Mouse (Mus musculus) lung, embryonic 14.5 days (tissue): ENCODE results near the gene Atp9a. TPM values are rescaled to one million over a fixed set of nuclear protein-coding genes. Genes with fewer than 3 reads are reported as not detected.

Experiments
- ATAC-seq: fragments of 200-750 bp; cut with Nextera tagmentation; 2 replicates; pipeline ENCODE4 v1.8.0; 2017; ENCODE audit warnings: mild to moderate bottlenecking, moderate TSS enrichment, moderate library complexity; ENCODE audit not compliant: insufficient read depth
- DNase-seq: peaks from one replicate; pipeline ENCODE4 v3.0.0-alpha.2; 2015
- H3K27ac ChIP-seq: fragments of 300-500 bp; sonication (generic); 2 replicates; pipeline ENCODE4 v1.5.1; 2014; ENCODE audit warnings: low read depth, mild to moderate bottlenecking, moderate library complexity
- H3K27me3 ChIP-seq: fragments of 300-500 bp; sonication (generic); 2 replicates; pipeline ENCODE4 v1.6.1; 2014; ENCODE audit warnings: low read length, control low read depth; ENCODE audit not compliant: insufficient read depth
- H3K36me3 ChIP-seq: fragments of 300-500 bp; sonication (generic); 2 replicates; pipeline ENCODE4 v1.6.1; 2014; ENCODE audit warnings: control low read depth; ENCODE audit not compliant: insufficient read depth
- H3K4me1 ChIP-seq: fragments of 300-500 bp; sonication (generic); 2 replicates; pipeline ENCODE4 v1.6.1; 2014; ENCODE audit warnings: antibody characterized with exemption, control low read depth; ENCODE audit not compliant: insufficient read depth
- H3K4me2 ChIP-seq: fragments of 300-500 bp; sonication (generic); 2 replicates; pipeline ENCODE4 v1.6.1; 2014; ENCODE audit warnings: mild to moderate bottlenecking
- H3K4me3 ChIP-seq: fragments of 300-500 bp; sonication (generic); 2 replicates; pipeline ENCODE4 v1.5.1; 2014; ENCODE audit warnings: low read depth, low read length
- H3K9ac ChIP-seq: fragments of 300-500 bp; sonication (generic); 2 replicates; pipeline ENCODE4 v1.6.1; 2014
- H3K9me3 ChIP-seq: fragments of 300-500 bp; sonication (generic); 2 replicates; pipeline ENCODE4 v1.6.1; 2016; ENCODE audit warnings: low read depth, low read length, control low read depth
- CTCF ChIP-seq: IDR thresholded peaks from 2 replicates; pipeline ENCODE4 v1.5.1; 2016; ENCODE audit warnings: antibody characterized with exemption, low read depth
- WGBS: fragments of 180-500 bp; shearing (Covaris S2); extraction: QIAGEN DNeasy Blood & Tissue Kit; methylation state at CpG from one replicate; pipeline ENCODE4 v1.1.7; 2014; 5-methylcytosine and 5-hydroxymethylcytosine counted together
- polyA plus RNA-seq: library from polyadenylated mRNA; unstranded; fragments of >200 nt; fragmentation: Nextera tagmentation; extraction: Ambion mirVana; gene quantifications from 2 replicates; pipeline ENCODE4 v1.2.1, GENCODE M21; 2014

Gene Atp9a
- polyA plus RNA-seq, 1 experiment from 2014 or later: 9.6 TPM

DNA sequence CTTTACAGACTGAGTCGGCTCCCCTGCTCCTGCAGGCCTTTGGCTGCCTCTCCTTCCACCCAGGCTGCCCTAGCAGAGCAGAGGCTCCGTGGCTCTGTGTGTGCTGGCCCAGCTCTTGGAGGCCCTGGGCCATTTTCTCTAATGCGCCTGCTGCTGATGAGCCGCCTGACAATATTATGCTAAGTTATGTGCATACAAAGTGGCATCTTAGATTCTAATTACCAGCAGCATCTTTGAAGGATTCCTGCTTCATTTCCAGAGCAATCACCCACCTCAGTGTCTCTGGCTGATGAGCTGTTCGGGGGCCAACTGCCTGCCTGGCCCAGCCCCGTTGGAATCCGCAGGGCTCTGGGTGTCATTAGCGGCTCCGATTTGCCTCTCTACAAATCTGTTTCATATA is 115.8 kb downstream of the Atp9a start:
- no peak for DNase-seq
- no peak overlapping the region for H3K4me3 ChIP-seq
- H3K9ac ChIP-seq: no peak overlapping the region
- TF ChIP-seq CTCF: no peak
- H3K27me3 ChIP-seq: no peaks in the 10 kb centered on the region
- H3K9me3 ChIP-seq: peaks cover 4% of the 10 kb centered on the region; the same call in 1 of the 2 replicates
- ATAC-seq: no peak
- H3K4me1 ChIP-seq: no peaks in the 10 kb centered on the region
- H3K36me3 ChIP-seq: no peaks in the 10 kb centered on the region
- WGBS: 75% methylated on average over 9 of the region's 9 CpGs
- no peak overlapping the region for H3K4me2 ChIP-seq
- H3K27ac ChIP-seq: no peak overlapping the region

GRCm38 (mm10) chr2:168625091-168625490 is 117.1 kb downstream of the Atp9a start:
- WGBS: 61% methylated on average over 4 of the region's 4 CpGs
- Histone ChIP-seq H3K27ac (no peak overlapping the region), H3K4me2 (no peak overlapping the region), H3K27me3 (no peaks in the 10 kb centered on the region), H3K4me3 (no peak overlapping the region), H3K36me3 (no peaks in the 10 kb centered on the region), H3K9me3 (peaks cover 4% of the 10 kb centered on the region; the same call in 1 of the 2 replicates), H3K4me1 (no peaks in the 10 kb centered on the region), H3K9ac (no peak overlapping the region)
- no peak for ATAC-seq
- no peak for TF ChIP-seq CTCF
- no peak for DNase-seq

DNA sequence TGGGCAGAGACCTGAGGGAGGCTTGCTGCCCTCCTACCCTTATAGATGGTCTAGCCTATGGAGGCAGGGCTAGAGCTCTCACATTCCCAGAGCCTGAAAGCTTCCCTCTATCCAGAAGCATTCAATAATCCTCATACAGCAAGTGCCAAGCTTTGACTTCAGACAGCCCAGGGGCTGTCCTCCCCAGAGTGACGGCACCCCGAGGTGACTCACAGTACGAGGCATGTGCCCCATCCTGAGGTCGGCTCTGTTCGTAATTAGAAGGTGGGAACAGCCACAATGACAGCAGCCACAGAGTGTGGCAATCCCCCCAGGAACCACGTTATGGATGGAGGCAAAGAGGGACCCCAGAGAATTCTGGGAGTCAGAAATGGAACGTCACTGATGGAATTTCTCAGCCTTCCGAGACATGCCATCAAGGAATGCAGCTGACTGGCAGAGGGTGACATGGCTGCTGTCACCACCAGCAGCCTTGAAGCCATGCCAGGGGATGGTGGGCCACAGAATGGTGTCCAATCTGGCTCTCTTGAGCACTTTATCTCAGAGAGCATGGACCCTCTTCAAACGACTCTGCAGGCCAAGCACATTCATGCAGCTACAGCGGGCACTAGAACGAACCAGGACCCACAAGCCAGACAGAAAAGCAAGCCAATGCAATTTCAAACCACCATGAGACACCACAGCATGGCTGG is 121.0 kb downstream of the Atp9a start:
- WGBS: 68% methylated on average over 11 of the region's 11 CpGs
- no peak overlapping the region for H3K9ac ChIP-seq
- no peaks in the 10 kb centered on the region for H3K4me1 ChIP-seq
- peaks cover 4% of the 10 kb centered on the region; the same call in 1 of the 2 replicates for H3K9me3 ChIP-seq
- H3K36me3 ChIP-seq: no peaks in the 10 kb centered on the region
- DNase-seq: no peak
- no peak overlapping the region for H3K4me3 ChIP-seq
- no peak for TF ChIP-seq CTCF
- H3K27ac ChIP-seq: no peak overlapping the region
- H3K27me3 ChIP-seq: no peaks in the 10 kb centered on the region
- no peak overlapping the region for H3K4me2 ChIP-seq
- no peak for ATAC-seq

DNA sequence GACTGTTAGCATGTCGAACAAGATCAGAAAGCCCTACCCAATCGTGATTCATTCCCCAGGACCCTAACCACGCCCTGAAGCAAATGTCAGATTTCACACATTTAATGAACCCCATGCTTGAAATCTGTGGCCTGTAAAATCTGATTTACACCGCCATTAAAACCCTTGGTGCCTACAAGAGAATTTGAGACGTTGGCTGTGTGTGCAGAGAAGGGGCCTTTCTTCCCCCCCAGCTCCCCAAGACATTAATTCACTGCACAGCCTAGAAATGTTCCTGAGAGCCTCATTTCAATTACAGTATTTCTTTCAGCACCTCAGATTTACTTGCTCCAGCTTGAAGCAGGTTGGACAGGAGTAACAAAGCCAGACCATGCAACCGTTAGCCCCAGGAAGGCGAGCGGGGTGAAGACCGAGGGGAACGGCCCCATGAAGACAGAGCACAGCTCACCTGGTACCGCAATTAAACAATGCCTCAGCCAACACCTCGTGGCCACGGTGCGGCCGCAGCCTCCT is 123.9 kb downstream of the Atp9a start:
- WGBS: 64% methylated on average over 15 of the region's 15 CpGs
- Histone ChIP-seq H3K4me2 (no peak overlapping the region), H3K9me3 (no peaks in the 10 kb centered on the region), H3K27ac (no peak overlapping the region), H3K27me3 (no peaks in the 10 kb centered on the region), H3K36me3 (no peaks in the 10 kb centered on the region), H3K9ac (no peak overlapping the region), H3K4me3 (no peak overlapping the region), H3K4me1 (peaks cover 4% of the 10 kb centered on the region)
- TF ChIP-seq CTCF: no peak
- ATAC-seq: no peak
- no peak for DNase-seq

DNA sequence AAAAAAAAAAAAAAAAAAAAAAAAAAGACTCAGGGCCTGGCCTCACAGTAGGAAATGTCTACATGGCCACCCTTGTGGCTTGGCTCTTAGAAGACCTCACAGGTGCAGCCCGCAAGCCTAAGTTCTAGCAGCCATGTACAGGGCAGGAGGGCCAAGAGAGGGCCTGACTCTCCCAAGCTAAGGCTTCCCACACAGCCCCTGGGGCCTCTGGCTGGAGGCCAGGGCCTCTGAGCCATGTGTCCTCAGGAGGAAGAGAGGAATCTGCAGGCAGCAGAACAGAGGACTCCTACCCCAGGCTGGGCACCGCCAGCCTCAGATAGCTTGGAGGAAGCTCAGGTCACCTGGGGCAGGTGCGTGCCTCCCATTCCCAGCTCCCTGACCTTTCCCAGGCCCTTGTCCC is 127.0 kb downstream of the Atp9a start:
- Histone ChIP-seq H3K9ac (no peak overlapping the region), H3K27ac (no peak overlapping the region), H3K9me3 (no peaks in the 10 kb centered on the region), H3K4me2 (no peak overlapping the region), H3K27me3 (no peaks in the 10 kb centered on the region), H3K4me1 (peaks cover 11% of the 10 kb centered on the region), H3K4me3 (no peak overlapping the region), H3K36me3 (no peaks in the 10 kb centered on the region)
- no peak for TF ChIP-seq CTCF
- WGBS: 81% methylated on average over 3 of the region's 3 CpGs
- DNase-seq (peak; percentile 67), ATAC-seq (no peak)

DNA sequence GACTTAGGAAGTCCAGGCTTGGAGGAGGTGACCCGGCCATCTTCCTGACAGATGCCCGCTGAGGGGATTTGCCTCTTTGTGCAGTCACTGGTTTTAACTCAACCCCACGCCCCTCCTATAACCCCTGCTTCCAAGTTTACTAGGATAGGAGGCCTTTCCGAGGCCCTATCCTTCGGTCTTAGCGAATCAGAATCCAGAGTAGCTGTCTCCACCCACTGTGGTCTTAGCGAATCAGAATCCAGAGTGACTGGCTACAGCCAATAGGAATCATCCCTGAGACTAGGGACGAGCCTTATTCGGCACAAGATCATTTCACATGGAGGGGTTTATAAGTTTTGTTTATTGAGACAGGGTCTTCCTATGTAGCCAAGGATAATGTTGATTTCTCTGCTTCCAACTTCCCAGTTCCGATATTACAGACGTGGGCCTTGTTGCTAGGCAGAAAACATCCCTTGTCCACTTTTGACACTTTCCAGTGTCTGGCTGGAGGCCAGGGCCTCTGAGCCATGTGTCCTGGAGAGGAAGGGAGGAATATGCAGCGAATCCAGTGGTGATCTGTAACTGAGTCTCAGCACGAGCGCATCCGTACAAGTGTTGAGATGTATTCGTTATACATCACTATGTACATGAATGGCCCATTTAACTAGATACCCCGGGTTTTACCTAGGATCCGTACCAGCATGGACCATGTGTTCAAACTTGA is 127.9 kb downstream of the Atp9a start:
- WGBS: 62% methylated on average over 18 of the region's 18 CpGs
- no peak for TF ChIP-seq CTCF
- DNase-seq (peak; percentile 82), ATAC-seq (peak; percentile 77)
- Histone ChIP-seq H3K9me3 (no peaks in the 10 kb centered on the region), H3K36me3 (no peaks in the 10 kb centered on the region), H3K4me1 (peaks cover 11% of the 10 kb centered on the region), H3K4me2 (peak overlapping the region; percentile 24; the same call in 1 of the 2 replicates), H3K4me3 (no peak overlapping the region), H3K27me3 (no peaks in the 10 kb centered on the region), H3K27ac (0 out of 2 replicates have a peak overlapping the region, but pooled peaks have one; percentile 9), H3K9ac (no peak overlapping the region)

DNA sequence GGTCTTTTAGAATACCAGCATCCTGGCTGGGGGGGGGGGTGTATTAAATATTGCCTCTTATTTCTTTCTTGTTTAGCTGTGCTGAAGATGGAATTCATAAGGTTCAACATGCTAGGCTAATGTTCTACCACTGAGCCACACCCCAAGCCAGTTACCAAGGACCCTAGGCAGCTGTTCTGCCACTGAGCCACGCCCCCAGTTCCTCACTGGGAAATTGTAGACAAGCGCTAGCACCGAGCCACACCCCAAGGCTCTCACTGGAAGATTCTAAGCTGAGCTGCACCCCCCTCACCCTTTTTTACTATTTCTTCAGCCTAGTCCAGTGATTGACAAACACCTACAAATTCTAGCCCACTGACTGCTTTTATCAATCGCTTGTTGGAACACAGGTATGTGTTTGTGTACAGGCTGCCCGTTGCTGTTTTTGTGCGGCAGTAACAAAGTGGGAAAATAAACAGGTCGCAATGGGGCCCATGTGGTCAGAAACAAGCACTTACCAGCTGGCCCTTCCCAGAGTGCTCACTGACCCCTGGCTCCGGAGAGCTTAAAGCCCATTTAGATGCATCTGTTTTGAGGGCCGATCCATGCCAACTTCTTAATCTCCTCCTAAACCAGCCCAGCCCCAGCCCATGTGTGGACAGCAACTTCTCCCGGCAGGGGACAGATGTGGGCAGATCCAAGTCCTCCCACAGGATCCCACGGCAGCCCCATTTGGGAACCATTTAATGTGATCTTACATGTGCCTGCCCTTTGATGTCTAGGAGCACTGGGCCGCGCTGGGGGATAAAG is 128.9 kb downstream of the Atp9a start:
- no peak overlapping the region for H3K4me2 ChIP-seq
- H3K4me3 ChIP-seq: no peak overlapping the region
- ATAC-seq: peak; percentile 33; the same call in 1 of the 2 replicates
- H3K4me1 ChIP-seq: peaks cover 11% of the 10 kb centered on the region
- H3K9ac ChIP-seq: no peak overlapping the region
- no peak overlapping the region for H3K27ac ChIP-seq
- no peak for TF ChIP-seq CTCF
- H3K9me3 ChIP-seq: no peaks in the 10 kb centered on the region
- 34% methylated on average over 13 of the region's 13 CpGs for WGBS
- H3K27me3 ChIP-seq: no peaks in the 10 kb centered on the region
- H3K36me3 ChIP-seq: no peaks in the 10 kb centered on the region
- DNase-seq: peak; percentile 59
